ENCODE assay signal across 34 mouse cellular contexts in genomic region chr12:16837766-16838165, GRCm38 (mm10). TPM values are rescaled to one million over a fixed set of nuclear protein-coding genes. Genes with fewer than 3 reads are reported as not detected.
DNase-seq lines count a peak whose midpoint lies in the region; ATAC-seq and TF ChIP-seq lines count a peak whose summit lies in the region.
"Had no signal": no experiment of that assay in that cellular context is flagged by ENCODE, and none has a peak within 500 bp of the region (broad histone marks: within the 10 kb centered on the region; RNA-seq: fewer than 3 reads in every experiment).

No protein-coding gene starts in this region.

- H3K9ac ChIP-seq in heart, postnatal 0 days (replicated peaks; ENCODE audit: low read depth, low read length) = no peak overlapping the region
- no peak overlapping the region for H3K9ac ChIP-seq in kidney, embryonic 15.5 days
- H3K9ac ChIP-seq: embryonic facial prominence, embryonic 15.5 days; forebrain, embryonic 13.5 days; heart, embryonic 13.5 days; intestine, embryonic 15.5 days; limb, embryonic 13.5 days; liver, postnatal 0 days; neural tube, embryonic 12.5 days had no signal

- TF ChIP-seq EP300 in heart, postnatal 0 days (IDR thresholded peaks at IDR 0.05; ENCODE audit: low read depth) = no peak

- no peaks in the 10 kb centered on the region for H3K36me3 ChIP-seq in heart, postnatal 0 days (replicated peaks; ENCODE audit: control insufficient read depth, insufficient read depth, low read length)
- H3K36me3 ChIP-seq in kidney, embryonic 15.5 days = no peaks in the 10 kb centered on the region
- H3K36me3 ChIP-seq: embryonic facial prominence, embryonic 10.5 days; embryonic facial prominence, embryonic 15.5 days; hindbrain, embryonic 10.5 days; intestine, embryonic 15.5 days; limb, embryonic 13.5 days; neural tube, embryonic 12.5 days had no signal

- no peak overlapping the region for H3K4me3 ChIP-seq in heart, postnatal 0 days (ENCODE audit: low read depth, low read length)
- H3K4me3 ChIP-seq in kidney, embryonic 15.5 days (replicated peaks) = no peak overlapping the region
- H3K4me3 ChIP-seq in embryonic fibroblast, embryonic 13.5 days (ENCODE audit: insufficient read depth, low read length) = no peak overlapping the region
- H3K4me3 ChIP-seq: embryonic facial prominence, embryonic 10.5 days; embryonic facial prominence, embryonic 15.5 days; forebrain, embryonic 13.5 days; heart, adult 2 months; heart, embryonic 13.5 days; hindbrain, embryonic 10.5 days; intestine, embryonic 15.5 days; left cerebral cortex, adult 2 months; limb, embryonic 13.5 days; myocyte; neural tube, embryonic 12.5 days had no signal

- no peak overlapping the region for H3K4me2 ChIP-seq in heart, postnatal 0 days (ENCODE audit: low read depth, low read length)
- H3K4me2 ChIP-seq in kidney, embryonic 15.5 days = no peak overlapping the region
- H3K4me2 ChIP-seq: embryonic facial prominence, embryonic 15.5 days; forebrain, embryonic 13.5 days; heart, embryonic 13.5 days; intestine, embryonic 15.5 days; limb, embryonic 13.5 days; liver, embryonic 11.5 days; midbrain, embryonic 11.5 days; neural tube, embryonic 12.5 days had no signal

- TF ChIP-seq CTCF in heart, postnatal 0 days (IDR thresholded peaks at IDR 0.05; ENCODE audit: low read depth) = no peak
- TF ChIP-seq CTCF in embryonic fibroblast, embryonic 13.5 days (IDR thresholded peaks at IDR 0.05; ENCODE audit: borderline replicate concordance, insufficient read depth, low read length) = no peak

- H3K4me1 ChIP-seq in heart, postnatal 0 days (ENCODE audit: control insufficient read depth, insufficient read depth) = peaks cover 35% of the 10 kb centered on the region
- H3K4me1 ChIP-seq in kidney, embryonic 15.5 days = peaks cover 16% of the 10 kb centered on the region
- H3K4me1 ChIP-seq in embryonic fibroblast, embryonic 13.5 days (ENCODE audit: control insufficient read depth, insufficient read depth, low read length) = peaks cover 8% of the 10 kb centered on the region
- H3K4me1 ChIP-seq: forebrain, embryonic 13.5 days; limb, embryonic 13.5 days; neural tube, embryonic 12.5 days had no signal

- no peak for DNase-seq in heart, postnatal 0 days (ENCODE audit: low spot score)
- no peak for DNase-seq in heart, adult 9 months (ENCODE audit: low spot score in 2 of 2)
- peak; percentile 28 to 51 for DNase-seq in kidney, postnatal 4 days
- DNase-seq in adrenal gland, postnatal 14 days = peak; percentile 80
- DNase-seq: cerebellum, adult 8-10 months; cerebellum, postnatal 25 days; gastrocnemius, postnatal 25 days; heart, adult 2 months; kidney, adult 9 months; liver, postnatal 0 days; lung, postnatal 36 days; right cerebral cortex, adult 18-20 months; spleen, adult 18-20 months; thymus, adult 18-20 months; thymus, postnatal 4 days had no signal

- TF ChIP-seq POLR2A in embryonic fibroblast, embryonic 13.5 days (IDR thresholded peaks at IDR 0.05; ENCODE audit: low read depth, low read length) = no peak

- WGBS in heart, postnatal 0 days = 79% methylated on average over 4 of the region's 4 CpGs
- 88% methylated on average over 4 of the region's 4 CpGs for WGBS in kidney, embryonic 15.5 days

- no peak for ATAC-seq in heart, postnatal 0 days (ENCODE audit: insufficient read depth, low read depth)
- no peak for ATAC-seq in kidney, embryonic 15.5 days (replicated peaks; ENCODE audit: low FRiP score)
- ATAC-seq in monocyte, adult 5-6 weeks (replicated peaks; ENCODE audit: insufficient number of reproducible peaks, low FRiP score, low TSS enrichment, poor library complexity, severe bottlenecking) = no peak
- ATAC-seq: forebrain, embryonic 13.5 days; hindbrain, embryonic 16.5 days; intestine, embryonic 15.5 days; liver, postnatal 0 days; midbrain, embryonic 16.5 days had no signal

- H3K9me3 ChIP-seq in heart, postnatal 0 days (replicated peaks; ENCODE audit: control insufficient read depth, low read length) = 0 out of 2 replicates have a peak, but pooled peaks cover 6% of the 10 kb centered on the region
- H3K9me3 ChIP-seq in kidney, embryonic 15.5 days (replicated peaks) = peaks cover 6% of the 10 kb centered on the region; the same call in 1 of the 2 replicates
- H3K9me3 ChIP-seq: embryonic facial prominence, embryonic 15.5 days; intestine, embryonic 15.5 days had no signal

- 0 out of 2 replicates have a peak overlapping the region, but pooled peaks have one; percentile 5 for H3K27ac ChIP-seq in heart, postnatal 0 days (ENCODE audit: low read depth)
- no peak overlapping the region for H3K27ac ChIP-seq in kidney, embryonic 15.5 days
- peak overlapping the region; percentile 48; the same call in 1 of the 2 replicates for H3K27ac ChIP-seq in embryonic fibroblast, embryonic 13.5 days (ENCODE audit: insufficient read depth, low read length)
- H3K27ac ChIP-seq: embryonic facial prominence, embryonic 10.5 days; embryonic facial prominence, embryonic 15.5 days; forebrain, embryonic 13.5 days; heart, embryonic 13.5 days; hindbrain, embryonic 10.5 days; intestine, embryonic 15.5 days; left cerebral cortex, adult 2 months; limb, embryonic 13.5 days; neural tube, embryonic 12.5 days had no signal

- H3K27me3 ChIP-seq in heart, postnatal 0 days (ENCODE audit: control insufficient read depth, insufficient read depth, low read length) = no peaks in the 10 kb centered on the region
- H3K27me3 ChIP-seq in kidney, embryonic 15.5 days = no peaks in the 10 kb centered on the region
- H3K27me3 ChIP-seq: CH12.LX; embryonic facial prominence, embryonic 15.5 days; forebrain, embryonic 13.5 days; heart, embryonic 13.5 days; intestine, embryonic 15.5 days; limb, embryonic 13.5 days; neural tube, embryonic 12.5 days had no signal

RNA-seq across cellular contexts. Expression of gene E2f6, which starts 27.0 kb away (rescaled TPM):
- 32.2 and 50.4 TPM in 2 replicates for total RNA-seq in heart, postnatal 0 days (2014; rRNA removed; ENCODE audit: low replicate concordance)
- polyA plus RNA-seq in heart, postnatal 0 days (2015; fragmentation: Nextera tagmentation; extraction: Ambion mirVana) = 34.1 and 35.4 TPM in 2 replicates
- 44.5 and 46.5 TPM in 2 replicates for polyA plus RNA-seq in kidney, embryonic 15.5 days (2015; fragmentation: Nextera tagmentation; extraction: Ambion mirVana)
- 33.4 and 35.7 TPM in 2 replicates for total RNA-seq in adrenal gland, postnatal 14 days (2021)
- polyA plus RNA-seq in embryonic fibroblast, embryonic 13.5 days (2011; ENCODE audit: insufficient read length, low read depth, missing spikeins) = 46.5 and 56.5 TPM in 2 replicates
- 6.2 to 12.3 TPM (median 8.9 TPM) in 3 replicates for total RNA-seq in monocyte, adult 5-6 weeks (2017)

RNA-seq across cellular contexts. Expression of gene Greb1, which starts 37.1 kb away (rescaled TPM):
- total RNA-seq in heart, postnatal 0 days (2014; rRNA removed; ENCODE audit: low replicate concordance) = 0.08 and 0.15 TPM in 2 replicates
- polyA plus RNA-seq in heart, postnatal 0 days (2015; fragmentation: Nextera tagmentation; extraction: Ambion mirVana) = 0.11 and 0.12 TPM in 2 replicates
- 4.3 and 6.1 TPM in 2 replicates for polyA plus RNA-seq in kidney, embryonic 15.5 days (2015; fragmentation: Nextera tagmentation; extraction: Ambion mirVana)
- total RNA-seq in adrenal gland, postnatal 14 days (2021) = 27.6 and 35.4 TPM in 2 replicates
- polyA plus RNA-seq in embryonic fibroblast, embryonic 13.5 days (2011; ENCODE audit: insufficient read length, low read depth, missing spikeins) = 0.62 and 0.84 TPM in 2 replicates
- not detected in 3 replicates for total RNA-seq in monocyte, adult 5-6 weeks (2017)
- total RNA-seq: CH12.LX; megakaryocyte, adult 5-6 weeks had no signal

RNA-seq across cellular contexts. Expression of gene Rock2, which starts 56.9 kb away (rescaled TPM):
- 49.2 and 50.6 TPM in 2 replicates for total RNA-seq in heart, postnatal 0 days (2014; rRNA removed; ENCODE audit: low replicate concordance)
- 22.8 and 24.6 TPM in 2 replicates for polyA plus RNA-seq in heart, postnatal 0 days (2015; fragmentation: Nextera tagmentation; extraction: Ambion mirVana)
- polyA plus RNA-seq in kidney, embryonic 15.5 days (2015; fragmentation: Nextera tagmentation; extraction: Ambion mirVana) = 15.8 and 16.6 TPM in 2 replicates
- 61.6 and 64.0 TPM in 2 replicates for total RNA-seq in adrenal gland, postnatal 14 days (2021)
- polyA plus RNA-seq in embryonic fibroblast, embryonic 13.5 days (2011; ENCODE audit: insufficient read length, low read depth, missing spikeins) = 168 and 255 TPM in 2 replicates
- 78.4 to 114 TPM (median 84.2 TPM) in 3 replicates for total RNA-seq in monocyte, adult 5-6 weeks (2017)

Comparison
In these comparisons a context has a peak if more than half of its experiments do, and no peak if none do; other contexts are left out.
1. DNase-seq: peak in kidney, postnatal 4 days (2 of 2) and adrenal gland, postnatal 14 days (single experiment); none in heart, postnatal 0 days (single experiment) and heart, adult 9 months (0 of 2).
2. RNA of gene Greb1, which starts 37.1 kb away (total RNA-seq): 27.6 to 35.4 TPM in adrenal gland, postnatal 14 days; 0.08 to 0.15 TPM in heart, postnatal 0 days and not detected in monocyte, adult 5-6 weeks; every median in the first group is over 10 times any median in the second.